ENCODE assay signal across 7 mouse cellular contexts in the genomic region with DNA sequence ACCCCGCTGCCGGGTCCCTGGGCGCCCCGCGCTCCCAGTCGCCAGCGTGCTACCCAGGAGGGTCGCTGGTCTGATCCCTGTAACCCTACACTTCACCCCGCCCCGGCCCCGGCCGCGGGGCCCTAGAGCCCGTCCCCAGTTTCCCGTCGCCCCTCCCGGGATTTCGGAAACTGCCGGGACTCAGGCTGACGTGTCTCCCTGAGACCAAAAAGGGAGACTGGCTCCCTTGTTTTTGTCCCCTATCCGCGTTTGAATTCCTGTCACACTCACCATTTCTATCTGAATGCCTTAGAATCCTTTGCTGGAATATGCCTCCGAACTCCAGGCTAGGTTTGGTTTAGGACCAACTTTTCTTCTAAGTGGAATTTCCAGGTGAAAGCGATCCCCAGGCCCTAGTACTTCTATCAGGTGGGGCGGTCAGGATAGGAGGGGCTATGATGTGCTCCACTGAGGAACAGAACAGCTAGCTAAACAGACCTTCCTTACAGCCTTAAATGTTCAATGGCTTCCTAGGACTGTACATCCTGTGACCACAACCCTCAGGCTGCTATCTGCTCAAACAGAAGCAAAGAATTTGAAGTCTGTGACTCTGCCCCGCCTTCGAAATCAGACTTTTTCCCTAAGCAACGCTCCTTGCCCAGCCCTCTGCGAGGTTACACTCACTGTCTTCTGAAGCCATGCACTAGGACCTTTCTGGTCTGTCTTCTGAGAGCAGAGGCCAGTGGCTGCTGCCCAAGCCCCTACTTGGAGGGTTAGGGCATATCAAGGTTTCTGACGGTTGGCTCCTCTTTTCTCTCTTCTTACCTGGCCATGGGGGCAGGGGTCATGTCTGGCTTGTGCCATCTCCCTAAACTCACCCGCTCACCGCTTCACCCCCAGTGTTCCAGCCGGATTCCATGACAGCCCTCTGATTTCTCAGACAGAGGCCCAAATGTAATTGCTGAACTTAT. TPM values are rescaled to one million over a fixed set of nuclear protein-coding genes. Genes with fewer than 3 reads are reported as not detected.
DNase-seq lines count a peak whose midpoint lies in the region; ATAC-seq and TF ChIP-seq lines count a peak whose summit lies in the region.

No protein-coding gene starts in this region.

- peak; percentile 84 for DNase-seq in Muller cell, postnatal 12 days (ENCODE audit: inconsistent ontology term)
- DNase-seq in kidney, postnatal 4 days, result peak; percentile 81 to 87
- DNase-seq in midbrain, embryonic 11.5 days (ENCODE audit: low spot score, missing footprints), result peak; percentile 96
- DNase-seq in layer of hippocampus, adult 8-10 months (ENCODE audit: low spot score in 2 of 2), result no peak

- H3K27me3 ChIP-seq in E14TG2a.4 (ENCODE audit: insufficient read depth, low read length), result peaks cover 50% of the 10 kb centered on the region
- H3K27me3 ChIP-seq in embryonic facial prominence, embryonic 13.5 days, result no peaks in the 10 kb centered on the region
- H3K27me3 ChIP-seq in heart, embryonic 15.5 days, result no peaks in the 10 kb centered on the region
- peaks cover 2% of the 10 kb centered on the region; the same call in 1 of the 2 replicates for H3K27me3 ChIP-seq in midbrain, embryonic 11.5 days (ENCODE audit: control insufficient read depth, insufficient read depth, low read length)

- no peaks in the 10 kb centered on the region for H3K36me3 ChIP-seq in E14TG2a.4 (ENCODE audit: insufficient read depth, low read length)
- no peaks in the 10 kb centered on the region for H3K36me3 ChIP-seq in embryonic facial prominence, embryonic 13.5 days
- H3K36me3 ChIP-seq in heart, embryonic 15.5 days, result no peaks in the 10 kb centered on the region
- no peaks in the 10 kb centered on the region for H3K36me3 ChIP-seq in midbrain, embryonic 11.5 days (ENCODE audit: control insufficient read depth, insufficient read depth, low read length)

- no peaks in the 10 kb centered on the region for H3K9me3 ChIP-seq in E14TG2a.4 (ENCODE audit: low read length)
- no peaks in the 10 kb centered on the region for H3K9me3 ChIP-seq in embryonic facial prominence, embryonic 13.5 days
- no peaks in the 10 kb centered on the region for H3K9me3 ChIP-seq in heart, embryonic 15.5 days (replicated peaks)
- no peaks in the 10 kb centered on the region for H3K9me3 ChIP-seq in midbrain, embryonic 11.5 days (ENCODE audit: control insufficient read depth, low read length)

- H3K9ac ChIP-seq in embryonic facial prominence, embryonic 13.5 days, result peak overlapping the region; percentile 99
- H3K9ac ChIP-seq in heart, embryonic 15.5 days, result peak overlapping the region; percentile 93
- H3K9ac ChIP-seq in midbrain, embryonic 11.5 days (ENCODE audit: low read length), result peak overlapping the region; percentile 98

- H3K4me2 ChIP-seq in embryonic facial prominence, embryonic 13.5 days, result peak overlapping the region; percentile 75
- peak overlapping the region; percentile 65 for H3K4me2 ChIP-seq in heart, embryonic 15.5 days
- H3K4me2 ChIP-seq in midbrain, embryonic 11.5 days, result peak overlapping the region; percentile 73

- ATAC-seq in embryonic facial prominence, embryonic 13.5 days (ENCODE audit: insufficient number of reproducible peaks, insufficient read depth, low FRiP score, low TSS enrichment, low read depth), result peak; percentile 93
- peak; percentile 87 for ATAC-seq in heart, embryonic 15.5 days (replicated peaks; ENCODE audit: insufficient number of reproducible peaks, insufficient read depth, low FRiP score, low read depth)
- ATAC-seq in midbrain, embryonic 11.5 days (ENCODE audit: low FRiP score), result peak; percentile 92

- peak overlapping the region; percentile 86 for H3K4me3 ChIP-seq in E14TG2a.4 (replicated peaks; ENCODE audit: low read length)
- H3K4me3 ChIP-seq in embryonic facial prominence, embryonic 13.5 days, result peak overlapping the region; percentile 91
- H3K4me3 ChIP-seq in heart, embryonic 15.5 days, result peak overlapping the region; percentile 90
- H3K4me3 ChIP-seq in midbrain, embryonic 11.5 days (ENCODE audit: low read depth, low read length), result peak overlapping the region; percentile 88

- WGBS in embryonic facial prominence, embryonic 13.5 days, result 9% methylated on average over 33 of the region's 33 CpGs
- WGBS in heart, embryonic 15.5 days, result 10% methylated on average over 33 of the region's 33 CpGs
- 11% methylated on average over 31 of the region's 33 CpGs for WGBS in midbrain, embryonic 11.5 days

- no peak for TF ChIP-seq CTCF in E14TG2a.4 (conservative IDR thresholded peaks at IDR 0.05; ENCODE audit: low read length)

- peaks cover 22% of the 10 kb centered on the region for H3K4me1 ChIP-seq in E14TG2a.4 (replicated peaks; ENCODE audit: low read depth, low read length)
- peaks cover 43% of the 10 kb centered on the region for H3K4me1 ChIP-seq in embryonic facial prominence, embryonic 13.5 days
- peaks cover 41% of the 10 kb centered on the region for H3K4me1 ChIP-seq in heart, embryonic 15.5 days (replicated peaks)
- H3K4me1 ChIP-seq in midbrain, embryonic 11.5 days (ENCODE audit: control insufficient read depth, insufficient read depth, low read length), result peaks cover 17% of the 10 kb centered on the region

- peak overlapping the region; percentile 97 for H3K27ac ChIP-seq in embryonic facial prominence, embryonic 13.5 days
- peak overlapping the region; percentile 94 for H3K27ac ChIP-seq in heart, embryonic 15.5 days
- no peak overlapping the region; the same call in 1 of the 2 replicates for H3K27ac ChIP-seq in midbrain, embryonic 11.5 days (ENCODE audit: low read depth, low read length)

RNA-seq across cellular contexts. Expression of gene Amotl1, which starts 29.6 kb away (rescaled TPM):
- polyA plus RNA-seq in embryonic facial prominence, embryonic 13.5 days (2015; fragmentation: Nextera tagmentation; extraction: Ambion mirVana), result 35.4 and 35.5 TPM in 2 replicates
- polyA plus RNA-seq in heart, embryonic 15.5 days (2015; fragmentation: Nextera tagmentation; extraction: Ambion mirVana), result 16.1 and 19.6 TPM in 2 replicates
- polyA plus RNA-seq in midbrain, embryonic 11.5 days (2014; fragmentation: Nextera tagmentation; extraction: Ambion mirVana), result 14.8 and 15.2 TPM in 2 replicates
- total RNA-seq in layer of hippocampus, adult 8-10 months (2022), result 10 to 100 TPM; 15.0 to 18.9 (median 17.4) TPM

Comparison
In these comparisons a context has a peak if more than half of its experiments do, and no peak if none do; other contexts are left out.
1. DNase-seq: peak in Muller cell, postnatal 12 days (single experiment), kidney, postnatal 4 days (2 of 2) and midbrain, embryonic 11.5 days (single experiment); none in layer of hippocampus, adult 8-10 months (0 of 2).
2. Peak in every context shown above with its lines, with median percentiles within 50 percentile points of each other: H3K4me3 ChIP-seq, ATAC-seq, H3K4me2 ChIP-seq and H3K9ac ChIP-seq.